Mouse (Mus musculus) retina, postnatal 7 days (tissue): Measurements from ENCODE around the gene Adgre5.

ENCODE experiments used
- DNase-seq: peaks from one replicate; pipeline ENCODE4 v3.0.0-alpha.2; 2012; ENCODE audit warnings: low read depth, low spot score

Adgre5 gene

DNA sequence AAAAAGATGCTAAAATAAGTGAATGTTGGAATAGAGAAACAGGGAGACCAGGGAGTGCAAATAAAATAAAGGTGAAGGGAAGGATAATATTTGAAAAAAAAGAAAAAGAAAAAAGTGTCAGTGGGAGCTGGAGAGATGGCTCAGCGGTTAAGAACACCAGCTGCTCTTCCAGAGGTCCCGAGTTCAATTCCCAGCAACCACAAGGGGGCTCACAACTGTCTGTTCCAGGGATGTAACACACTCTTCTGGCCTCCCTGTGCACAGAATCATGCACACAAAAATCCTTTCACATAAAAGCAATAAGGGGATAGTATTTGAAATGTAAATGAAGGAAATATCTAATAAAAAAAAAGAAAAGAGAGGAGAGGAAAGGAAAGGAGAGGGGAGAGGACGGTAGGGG lies 13.0 kb upstream of the Adgre5 start:
- DNase-seq, result no peak

DNA sequence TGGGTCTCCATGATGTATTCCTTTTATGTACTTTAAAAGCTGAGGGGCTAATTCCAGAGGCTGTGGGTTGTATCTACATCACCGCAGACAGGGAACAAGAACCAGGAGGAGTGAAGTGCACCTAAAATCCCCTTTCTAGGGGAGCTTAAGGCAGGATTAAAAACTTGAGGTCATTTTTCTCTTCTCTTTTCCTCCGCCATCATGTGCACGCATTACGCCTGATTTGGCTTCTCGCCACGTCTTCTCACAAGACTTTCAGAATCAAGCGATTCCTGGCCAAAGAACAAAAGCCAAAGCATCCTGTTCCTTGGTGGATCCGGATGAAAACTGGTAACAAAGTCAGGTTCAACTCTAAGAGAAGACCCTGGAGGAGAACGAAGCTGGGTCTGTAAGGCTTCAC lies 8.1 kb upstream of the Adgre5 start:
- DNase-seq, result no peak

- no peak for DNase-seq
Observed at GRCm38 (mm10) chr8:83748708-83749107, 7.6 kb upstream of the Adgre5 start.

GRCm38 (mm10) chr8:83747661-83748346 lies 6.7 kb upstream of the Adgre5 start:
- no peak for DNase-seq

DNA sequence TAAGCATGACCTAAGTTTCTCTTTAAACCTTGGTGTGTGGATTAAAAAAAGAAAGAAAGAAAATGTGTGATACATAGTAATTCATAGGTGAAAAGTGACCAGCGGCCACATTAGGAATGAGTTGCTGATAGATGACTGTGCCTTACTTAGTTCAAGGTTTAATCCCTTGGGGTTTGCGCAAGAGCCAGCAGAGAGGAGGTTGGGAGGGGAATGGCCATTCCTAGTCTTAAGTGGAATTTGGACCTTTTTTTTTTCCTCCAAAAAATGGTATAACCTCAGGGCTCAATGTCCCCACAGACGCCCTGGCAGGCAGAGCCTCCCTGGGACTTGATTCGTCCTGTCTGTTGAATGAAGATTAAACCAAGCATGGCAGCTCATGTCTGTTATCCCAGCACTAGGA lies 2.9 kb upstream of the Adgre5 start:
- DNase-seq, result no peak

GRCm38 (mm10) chr8:83742968-83743367 lies 1.8 kb upstream of the Adgre5 start:
- no peak for DNase-seq

DNA sequence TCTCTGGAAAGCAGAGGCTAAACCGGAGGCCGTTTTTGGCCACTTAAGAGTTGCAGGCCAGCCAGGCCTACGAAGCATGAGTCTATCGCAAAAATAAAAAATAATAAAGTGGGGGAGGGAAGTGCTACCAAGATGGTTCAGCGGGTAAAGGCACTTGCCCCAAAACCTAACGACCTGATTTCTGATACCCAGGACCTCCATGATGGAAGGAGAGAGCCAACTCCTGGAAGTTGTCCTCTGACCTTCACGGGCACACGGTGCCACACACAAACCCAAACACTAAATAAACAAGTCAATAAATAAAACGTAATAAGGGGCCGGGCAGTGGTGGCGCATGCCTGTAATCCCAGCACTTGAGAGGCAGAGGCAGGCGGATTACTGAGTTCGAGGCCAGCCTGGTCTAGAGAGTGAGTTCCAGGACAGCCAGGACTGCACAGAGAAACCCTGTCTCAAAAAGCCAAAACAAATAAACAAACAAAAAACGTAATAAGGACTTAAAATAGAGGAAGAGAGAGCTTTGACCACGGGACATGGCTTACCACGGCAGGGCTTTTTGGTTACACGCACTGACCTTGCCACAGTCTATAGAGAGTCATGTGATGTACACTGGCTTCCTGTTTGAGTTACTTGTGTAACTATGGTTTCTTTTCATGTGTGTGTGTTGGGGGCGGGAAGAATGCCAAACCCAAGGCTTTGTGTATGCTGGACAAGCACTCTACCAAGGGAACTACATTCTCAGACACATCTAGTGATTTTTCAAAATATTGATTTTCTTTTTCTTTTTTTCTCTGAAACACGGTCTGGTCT lies 926 bp upstream of the Adgre5 start:
- DNase-seq, result no peak

GRCm38 (mm10) chr8:83740586-83740975 lies 545 bp downstream of the Adgre5 start:
- DNase-seq, result no peak

DNA sequence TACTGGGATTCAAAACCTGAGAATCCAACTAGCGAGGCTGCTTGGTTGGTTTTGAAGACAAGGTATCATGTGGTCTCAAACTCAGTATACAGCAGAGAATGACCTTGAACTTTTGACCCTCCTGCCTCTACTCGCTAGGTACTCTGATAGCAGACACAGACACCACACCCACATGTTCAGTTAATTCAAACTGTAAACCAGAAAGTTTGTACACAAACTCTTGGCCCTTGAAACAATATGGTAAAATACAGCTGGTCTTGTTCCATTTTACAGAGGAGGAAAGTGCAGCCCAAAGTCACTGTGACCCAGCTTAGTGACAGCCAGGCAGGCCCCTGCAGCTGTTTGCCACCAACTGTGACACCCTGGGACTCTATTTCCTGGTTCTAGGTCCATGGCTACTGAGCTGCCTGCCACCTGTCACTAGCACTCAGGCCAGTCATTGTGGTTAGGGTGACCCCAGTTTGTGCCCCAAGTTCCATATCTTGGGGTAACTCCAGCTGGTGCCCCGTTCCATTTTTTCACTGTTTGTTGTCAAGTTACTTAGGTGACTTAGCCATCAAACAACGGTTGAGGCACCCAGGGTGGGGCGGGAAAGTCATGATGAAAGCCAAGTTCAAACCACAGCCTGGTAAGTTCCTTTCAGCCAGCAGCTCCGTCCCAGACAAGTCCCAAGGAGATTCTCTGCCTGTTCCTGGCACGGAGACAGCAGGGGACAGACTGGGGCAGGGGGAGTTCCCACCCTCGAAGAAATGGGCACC lies 1.2 kb downstream of the Adgre5 start:
- no peak for DNase-seq

DNA sequence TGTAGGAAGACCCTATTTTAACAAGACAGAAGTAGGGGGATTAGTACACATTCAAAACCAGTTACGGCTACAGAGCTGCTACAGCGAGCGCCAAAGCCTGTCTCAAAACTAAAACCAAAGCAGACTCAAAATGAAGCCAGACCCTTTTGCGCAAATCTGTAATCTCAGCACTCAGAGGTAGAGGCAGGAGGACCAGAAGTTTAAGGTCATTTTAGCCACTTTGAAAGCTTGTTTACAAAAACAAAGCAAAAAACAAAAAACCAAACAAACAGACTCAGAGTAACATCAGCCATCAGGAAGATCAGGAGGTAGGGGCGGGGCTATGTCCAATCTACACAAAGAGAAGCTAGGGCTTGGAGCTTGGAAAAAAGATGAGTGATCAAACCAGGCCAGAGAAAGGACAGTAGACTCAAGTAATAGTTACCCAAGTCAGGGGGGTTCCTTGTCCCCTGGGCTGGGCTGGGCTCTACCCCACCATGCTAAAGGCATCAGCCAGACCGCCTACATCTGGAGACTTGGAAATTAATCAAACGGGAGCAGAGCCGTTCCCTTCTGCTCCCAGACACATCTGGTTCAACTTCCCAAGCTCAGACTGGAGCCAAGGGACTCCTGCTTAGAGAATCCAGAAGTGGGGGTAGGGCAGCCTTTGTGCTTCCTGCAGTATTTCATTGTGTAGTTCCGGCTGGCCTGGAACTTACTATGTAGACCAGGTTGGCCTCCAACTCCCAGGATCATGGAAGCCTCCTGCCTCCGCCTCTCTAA lies 2.0 kb downstream of the Adgre5 start:
- DNase-seq, result no peak

DNA sequence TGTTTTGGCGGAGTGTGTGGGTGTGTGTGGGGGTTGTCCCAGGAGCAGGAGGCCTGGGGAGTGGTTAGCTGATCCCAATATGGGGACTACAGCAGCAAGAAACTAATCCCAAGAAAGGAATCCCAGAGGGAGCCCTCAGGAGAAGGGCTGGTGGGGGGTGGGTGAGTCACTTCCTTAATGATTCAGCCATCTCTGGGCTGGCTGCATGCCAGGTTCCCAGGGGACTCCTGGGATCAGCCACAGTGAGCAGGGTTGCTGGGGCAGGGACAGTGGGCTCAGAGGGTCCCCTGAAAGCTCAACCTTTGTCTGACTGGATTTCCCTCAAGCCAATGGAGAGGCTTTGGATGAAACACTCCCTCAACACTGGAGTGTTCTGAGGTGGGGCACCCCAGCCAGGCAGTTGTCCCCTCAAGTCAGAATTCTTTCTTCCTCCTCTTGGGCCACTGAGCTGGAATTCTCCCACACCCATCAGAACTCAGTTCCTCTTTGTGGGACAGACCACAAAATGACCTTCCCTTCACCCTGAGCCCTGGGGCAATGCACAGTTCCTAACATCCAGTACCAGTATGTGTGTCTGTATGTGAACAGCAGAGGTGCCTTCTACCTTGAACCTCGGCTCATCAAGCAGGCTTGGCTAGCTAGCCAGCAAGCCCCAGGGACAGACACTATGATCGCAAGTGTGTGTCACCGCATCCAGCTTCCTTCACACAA lies 3.1 kb downstream of the Adgre5 start:
- DNase-seq, result no peak

DNA sequence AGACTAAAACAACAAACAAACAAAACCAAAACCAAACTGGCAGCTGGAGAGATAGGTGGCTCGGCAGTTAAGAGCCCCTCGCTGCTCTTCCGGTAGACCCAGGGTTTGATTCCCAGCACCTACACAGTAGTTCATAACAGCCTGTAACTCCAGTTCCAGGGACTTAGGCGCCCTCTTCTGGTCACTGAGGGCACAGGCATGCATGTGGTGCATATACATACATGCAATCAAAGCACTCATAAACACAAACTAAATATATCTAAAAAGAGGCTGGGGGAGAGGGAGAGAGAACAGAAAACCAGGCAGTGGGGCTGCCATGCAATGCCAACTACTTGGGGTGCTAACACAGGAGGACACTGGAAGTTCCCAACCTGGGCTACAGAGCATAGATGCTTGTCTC lies 3.8 kb downstream of the Adgre5 start:
- DNase-seq, result no peak

- no peak for DNase-seq
Observed at GRCm38 (mm10) chr8:83736681-83737080, 4.4 kb downstream of the Adgre5 start.

- no peak for DNase-seq
Observed at GRCm38 (mm10) chr8:83732919-83733318, 8.2 kb downstream of the Adgre5 start.

- DNase-seq, result no peak
Observed at GRCm38 (mm10) chr8:83731906-83732305, 9.2 kb downstream of the Adgre5 start.

GRCm38 (mm10) chr8:83729009-83729807 lies 11.9 kb downstream of the Adgre5 start:
- DNase-seq, result no peak

- DNase-seq, result no peak
Observed at GRCm38 (mm10) chr8:83725521-83726102, 15.5 kb downstream of the Adgre5 start.

DNA sequence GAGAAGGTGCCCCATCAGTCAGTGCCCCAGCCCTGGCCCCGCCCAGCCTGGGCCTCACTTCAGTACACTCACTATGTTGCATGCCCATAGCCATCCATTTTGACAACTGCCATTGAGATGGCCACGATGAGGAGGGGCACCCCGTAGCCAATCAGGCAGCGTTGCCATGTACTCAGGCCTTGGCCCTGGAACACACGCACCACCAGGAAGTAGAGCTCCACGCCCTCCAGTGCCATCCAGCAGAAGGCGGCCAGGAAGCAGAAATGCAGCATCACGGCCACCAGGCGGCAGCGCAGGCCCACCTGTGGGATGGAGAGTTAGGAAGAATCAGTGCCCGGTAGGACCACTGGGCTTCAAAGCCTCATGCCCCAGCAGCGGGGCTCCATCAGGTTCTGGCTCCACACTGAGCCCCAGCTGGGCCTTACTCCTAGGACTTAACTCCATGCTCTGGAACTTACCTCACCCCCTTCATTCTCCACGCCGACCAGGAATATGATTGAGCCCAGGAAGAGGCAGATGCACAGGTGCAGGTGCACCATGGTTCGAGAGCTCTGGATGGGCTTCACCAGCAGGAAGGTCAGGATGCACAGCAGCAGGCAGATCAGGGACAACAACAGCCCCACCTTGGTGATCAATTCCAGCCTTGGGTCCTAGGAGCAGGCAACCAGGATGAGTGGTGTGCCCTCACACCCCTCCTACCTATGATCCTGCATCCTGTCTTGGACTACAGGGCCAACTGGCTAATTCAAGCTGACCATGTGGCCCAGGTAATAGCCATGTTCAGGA lies 16.2 kb downstream of the Adgre5 start:
- DNase-seq, result peak; percentile 54

DNA sequence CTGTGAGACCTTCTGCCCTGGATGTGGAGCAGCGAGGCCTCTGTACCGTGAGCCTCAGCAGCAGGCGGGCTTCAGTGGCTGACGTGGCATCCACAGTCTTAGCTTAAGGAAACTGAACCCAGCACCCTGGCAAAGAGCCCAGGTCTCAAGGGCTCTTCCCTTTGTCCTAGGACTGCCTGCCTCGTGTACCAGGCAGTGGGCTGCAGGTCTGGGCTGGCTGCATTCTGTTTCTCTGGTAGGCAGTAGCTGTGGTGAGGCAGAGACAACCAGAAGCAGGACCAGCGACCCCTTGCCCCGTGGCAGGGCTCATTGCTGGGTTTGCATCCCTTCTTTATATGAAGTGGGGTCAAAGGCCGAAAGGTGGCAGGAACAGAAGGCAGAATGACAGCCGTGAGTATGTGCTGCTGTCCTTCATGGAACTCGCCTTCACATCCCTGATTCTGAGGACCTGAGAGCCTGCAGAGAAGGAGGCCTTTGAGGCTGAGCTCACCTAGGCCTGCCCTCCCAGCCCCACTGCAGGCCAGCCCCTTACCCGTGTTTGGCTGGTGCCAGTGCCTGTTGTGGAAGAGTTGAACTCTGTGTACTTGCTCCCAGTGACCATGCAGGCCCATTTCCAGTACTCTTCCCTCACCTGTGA lies 17.6 kb downstream of the Adgre5 start:
- no peak for DNase-seq
